Mouse (Mus musculus) stomach, postnatal 0 days (tissue): ENCODE measurements at regions not wholly inside any gene's neighbourhood (a gene's known extent, or its start where the extent isn't known, plus 50 kb on each side); places are given as distances from the start of the nearest gene placed in this dataset.

Experiments
- ATAC-seq: fragments of 200-750 bp; cut with Nextera tagmentation; 2 replicates; pipeline ENCODE4 v1.8.0; 2017; ENCODE audit not compliant: low FRiP score, low TSS enrichment
- DNase-seq: peaks from one replicate; pipeline ENCODE4 v3.0.0-alpha.2; 2016; ENCODE audit warnings: low spot score
- H3K27ac ChIP-seq: fragments of 300-500 bp; sonication (generic); replicated peaks from 2 replicates; pipeline ENCODE4 v1.5.1; 2014; ENCODE audit warnings: mild to moderate bottlenecking, control low read depth
- H3K27me3 ChIP-seq: fragments of 300-500 bp; sonication (generic); 2 replicates; pipeline ENCODE4 v1.6.1; 2014; ENCODE audit warnings: low read length; ENCODE audit not compliant: control insufficient read depth, insufficient read depth
- H3K36me3 ChIP-seq: fragments of 300-500 bp; sonication (generic); 2 replicates; pipeline ENCODE4 v1.6.1; 2014; ENCODE audit warnings: low read length, mixed read lengths; ENCODE audit not compliant: control insufficient read depth, insufficient read depth
- H3K4me1 ChIP-seq: fragments of 300-500 bp; sonication (generic); replicated peaks from 2 replicates; pipeline ENCODE4 v1.6.1; 2014; ENCODE audit warnings: antibody characterized with exemption; ENCODE audit not compliant: control insufficient read depth, insufficient read depth
- H3K4me2 ChIP-seq: fragments of 300-500 bp; sonication (generic); replicated peaks from 2 replicates; pipeline ENCODE4 v1.6.1; 2014; ENCODE audit warnings: low read depth, mild to moderate bottlenecking, control low read depth, moderate library complexity
- H3K4me3 ChIP-seq: fragments of 300-500 bp; sonication (generic); 2 replicates; pipeline ENCODE4 v1.5.1; 2014; ENCODE audit warnings: low read depth, low read length, control low read depth
- H3K9ac ChIP-seq: fragments of 300-500 bp; sonication (generic); 2 replicates; pipeline ENCODE4 v1.6.1; 2014; ENCODE audit warnings: mild to moderate bottlenecking, low read length, control low read depth, mixed read lengths
- H3K9me3 ChIP-seq: fragments of 300-500 bp; sonication (generic); 2 replicates; pipeline ENCODE4 v1.6.1; 2016; ENCODE audit warnings: low read length; ENCODE audit not compliant: control insufficient read depth
- CTCF ChIP-seq: IDR thresholded peaks from 2 replicates; pipeline ENCODE4 v1.5.1; 2016; ENCODE audit warnings: antibody characterized with exemption, low read depth, mild to moderate bottlenecking, moderate library complexity
- EP300 ChIP-seq: optimal IDR thresholded peaks from 2 replicates; pipeline ENCODE3; 2016; ENCODE audit warnings: antibody characterized with exemption
- WGBS: fragments of 180-500 bp; shearing (Covaris S2); extraction: QIAGEN DNeasy Blood & Tissue Kit; methylation state at CpG from one replicate; pipeline ENCODE4 v1.1.7; 2014; 5-methylcytosine and 5-hydroxymethylcytosine counted together

DNA sequence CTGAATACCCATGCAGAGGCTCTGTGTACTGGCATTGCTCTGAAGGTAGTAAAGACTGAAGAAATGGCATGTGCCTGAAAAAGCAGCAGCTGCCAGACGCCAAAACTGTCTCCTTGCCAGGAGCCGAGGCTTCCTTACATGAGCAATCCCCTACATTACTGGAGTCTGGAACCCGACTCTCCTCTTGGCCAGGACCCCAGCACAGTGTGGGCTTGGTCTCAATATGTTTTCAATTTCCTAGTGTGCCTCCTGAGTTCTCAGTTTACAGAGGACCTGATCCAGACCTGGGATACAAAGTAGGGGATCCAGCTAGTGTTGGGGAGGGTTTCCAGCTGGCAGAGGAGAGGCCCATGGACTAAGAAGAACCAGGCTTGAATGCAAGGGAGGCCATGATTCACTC lies 361.5 kb upstream of the Vstm2b start:
- ATAC-seq, result no peak
- Histone ChIP-seq H3K4me3 (no peak overlapping the region), H3K9ac (no peak overlapping the region), H3K4me1 (no peaks in the 10 kb centered on the region), H3K36me3 (no peaks in the 10 kb centered on the region), H3K4me2 (no peak overlapping the region), H3K27ac (no peak overlapping the region), H3K27me3 (no peaks in the 10 kb centered on the region), H3K9me3 (no peaks in the 10 kb centered on the region)
- no peak for TF ChIP-seq EP300
- TF ChIP-seq CTCF, result no peak
- WGBS, result 56% methylated on average over 3 of the region's 3 CpGs
- DNase-seq, result no peak

GRCm38 (mm10) chr7:40537621-40538020 lies 360.5 kb upstream of the Vstm2b start:
- Histone ChIP-seq H3K27me3 (no peaks in the 10 kb centered on the region), H3K4me2 (no peak overlapping the region), H3K4me3 (no peak overlapping the region), H3K36me3 (no peaks in the 10 kb centered on the region), H3K27ac (no peak overlapping the region), H3K9me3 (no peaks in the 10 kb centered on the region), H3K9ac (no peak overlapping the region), H3K4me1 (no peaks in the 10 kb centered on the region)
- WGBS, result 67% methylated on average over 3 of the region's 3 CpGs
- ATAC-seq, result no peak
- DNase-seq, result no peak
- no peak for TF ChIP-seq CTCF
- no peak for TF ChIP-seq EP300

DNA sequence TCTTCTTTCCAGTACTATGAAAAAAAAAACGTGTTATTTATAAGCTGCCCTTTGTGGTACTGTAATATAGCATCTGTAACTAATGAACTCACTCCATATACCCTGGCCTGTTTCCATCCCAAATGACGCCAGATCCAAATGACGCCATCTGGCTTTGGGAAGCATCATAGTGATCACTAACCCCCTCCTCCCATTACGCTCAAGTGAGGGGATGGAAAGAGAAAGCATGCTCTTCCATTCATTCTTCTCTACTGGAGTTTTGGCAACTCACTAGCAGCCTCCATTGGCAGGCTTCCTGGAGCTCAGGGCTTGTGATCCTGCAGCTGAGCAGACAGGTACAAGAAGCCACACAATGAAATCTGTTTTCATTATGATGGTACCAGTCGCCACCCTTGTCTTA lies 358.3 kb upstream of the Vstm2b start:
- Histone ChIP-seq H3K9ac (no peak overlapping the region), H3K27ac (no peak overlapping the region), H3K4me3 (no peak overlapping the region), H3K36me3 (no peaks in the 10 kb centered on the region), H3K9me3 (no peaks in the 10 kb centered on the region), H3K4me1 (no peaks in the 10 kb centered on the region), H3K27me3 (no peaks in the 10 kb centered on the region), H3K4me2 (no peak overlapping the region)
- DNase-seq (no peak), ATAC-seq (no peak)
- WGBS, result 56% methylated on average over 5 of the region's 5 CpGs
- TF ChIP-seq CTCF, result no peak
- no peak for TF ChIP-seq EP300

GRCm38 (mm10) chr7:40541283-40541682 lies 356.8 kb upstream of the Vstm2b start:
- Histone ChIP-seq H3K4me1 (no peaks in the 10 kb centered on the region), H3K27ac (no peak overlapping the region), H3K9ac (no peak overlapping the region), H3K27me3 (no peaks in the 10 kb centered on the region), H3K36me3 (no peaks in the 10 kb centered on the region), H3K9me3 (no peaks in the 10 kb centered on the region), H3K4me2 (no peak overlapping the region), H3K4me3 (no peak overlapping the region)
- TF ChIP-seq EP300 (no peak), CTCF (no peak)
- no peak for ATAC-seq
- WGBS, result 68% methylated on average over 4 of the region's 4 CpGs
- DNase-seq, result no peak

- H3K4me2 ChIP-seq, result no peak overlapping the region
- H3K4me1 ChIP-seq, result no peaks in the 10 kb centered on the region
- no peak overlapping the region for H3K4me3 ChIP-seq
- no peak overlapping the region for H3K27ac ChIP-seq
- TF ChIP-seq CTCF, result no peak
- TF ChIP-seq EP300, result no peak
- WGBS, result 75% methylated on average over 10 of the region's 10 CpGs
- no peaks in the 10 kb centered on the region for H3K36me3 ChIP-seq
- no peaks in the 10 kb centered on the region for H3K27me3 ChIP-seq
- no peak for DNase-seq
- no peak overlapping the region for H3K9ac ChIP-seq
- no peaks in the 10 kb centered on the region for H3K9me3 ChIP-seq
- no peak for ATAC-seq
Measured at GRCm38 (mm10) chr7:40563447-40564118, 334.5 kb upstream of the Vstm2b start.

- no peak overlapping the region for H3K4me2 ChIP-seq
- H3K27ac ChIP-seq, result no peak overlapping the region
- ATAC-seq, result no peak
- WGBS, result 81% methylated on average over 4 of the region's 4 CpGs
- H3K4me3 ChIP-seq, result no peak overlapping the region
- no peak for DNase-seq
- H3K9me3 ChIP-seq, result no peaks in the 10 kb centered on the region
- TF ChIP-seq EP300, result no peak
- TF ChIP-seq CTCF, result no peak
- no peak overlapping the region for H3K9ac ChIP-seq
- no peaks in the 10 kb centered on the region for H3K4me1 ChIP-seq
- H3K36me3 ChIP-seq, result no peaks in the 10 kb centered on the region
- no peaks in the 10 kb centered on the region for H3K27me3 ChIP-seq
Measured at GRCm38 (mm10) chr7:40575971-40576370, 322.2 kb upstream of the Vstm2b start.
